Mouse (Mus musculus) kidney, adult 9 months (tissue): ENCODE measurements around the gene Ankrd23.

Experiments used
- DNase-seq: peaks from one replicate; pipeline ENCODE4 v3.0.0; 2022

Ankrd23 gene

DNA sequence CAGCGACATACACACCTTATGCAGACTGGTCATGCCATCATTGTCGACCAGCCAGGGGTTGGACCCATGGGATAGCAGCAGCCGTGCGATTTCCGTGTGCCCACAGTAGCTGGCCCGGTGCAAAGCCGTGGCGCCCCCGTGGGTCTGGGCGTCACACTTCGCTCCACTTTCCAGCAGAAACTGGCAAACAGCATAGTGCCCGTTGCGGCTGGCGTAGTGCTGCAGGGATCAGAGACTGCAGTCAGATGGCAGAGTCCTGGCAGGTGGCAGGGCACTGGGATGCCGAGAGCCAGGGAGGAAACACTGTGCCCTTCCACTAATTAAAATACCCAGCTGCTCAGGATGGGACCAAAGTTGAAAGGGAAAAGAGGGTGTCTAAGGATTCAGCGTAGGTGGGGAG lies 5.2 kb upstream of the Ankrd23 start:
- no peak for DNase-seq

DNA sequence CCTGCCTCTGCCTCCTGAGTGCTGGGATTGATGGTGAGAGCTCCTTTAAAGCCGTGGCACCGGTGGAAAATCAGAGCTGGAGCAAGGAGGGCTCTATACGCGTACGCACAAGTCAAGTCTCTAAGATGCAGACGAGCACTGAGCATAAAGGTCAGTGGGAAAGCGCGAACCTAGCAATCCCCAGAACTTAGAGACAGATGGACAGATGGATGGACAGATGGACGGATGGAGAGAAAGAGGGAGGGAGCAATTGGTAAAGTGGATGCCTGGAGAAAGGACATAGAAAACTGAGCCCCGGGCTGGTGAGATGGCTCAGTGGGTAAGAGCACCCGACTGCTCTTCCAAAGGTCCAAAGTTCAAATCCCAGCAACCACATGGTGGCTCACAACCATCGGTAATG lies 4.1 kb upstream of the Ankrd23 start:
- DNase-seq, result no peak

DNA sequence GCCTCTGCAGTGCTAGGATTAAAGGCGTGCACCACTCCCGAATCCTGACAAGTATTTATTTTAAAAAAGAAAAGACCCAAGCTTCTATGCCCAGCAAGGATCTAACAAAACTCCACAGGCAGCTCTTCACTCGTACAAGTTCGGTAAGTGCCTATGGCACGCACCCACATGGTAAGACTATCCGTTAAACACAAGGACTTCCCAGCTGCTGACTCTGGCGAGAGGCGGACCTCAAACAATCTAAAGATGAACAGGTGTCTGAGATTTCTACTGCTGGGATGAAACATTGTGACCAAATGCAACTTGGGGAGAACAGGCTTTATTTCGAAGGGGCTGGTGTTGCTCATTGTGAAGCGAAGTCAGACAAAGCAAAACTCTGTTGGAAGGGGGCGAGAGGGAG lies 3.4 kb upstream of the Ankrd23 start:
- no peak for DNase-seq

DNA sequence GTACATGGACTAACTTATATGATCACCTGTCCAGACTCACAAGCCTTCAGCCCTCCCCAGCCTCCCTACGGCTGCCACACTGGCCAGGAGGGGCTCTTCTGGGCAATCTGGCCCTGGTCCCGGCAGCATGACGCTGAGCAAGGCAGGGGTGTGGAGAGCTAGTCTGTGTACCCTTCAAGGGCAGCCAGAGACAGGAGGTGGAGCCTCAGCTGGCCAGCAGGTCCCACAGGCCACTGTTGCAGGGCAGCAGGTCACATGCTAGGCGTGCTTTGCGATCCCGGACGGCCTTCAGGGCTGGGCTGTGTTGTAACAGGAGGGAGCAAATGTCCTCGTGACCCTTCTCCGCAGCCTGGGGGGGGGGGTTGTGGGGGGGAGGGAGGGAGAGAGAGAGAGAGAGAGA lies 2.5 kb upstream of the Ankrd23 start, which contains the start of gene Gm42417:
Gene Gm42417, minus strand, starts transcription at position 244 of the 400 bp plus-strand sequence.
- peak; percentile 94 for DNase-seq

DNA sequence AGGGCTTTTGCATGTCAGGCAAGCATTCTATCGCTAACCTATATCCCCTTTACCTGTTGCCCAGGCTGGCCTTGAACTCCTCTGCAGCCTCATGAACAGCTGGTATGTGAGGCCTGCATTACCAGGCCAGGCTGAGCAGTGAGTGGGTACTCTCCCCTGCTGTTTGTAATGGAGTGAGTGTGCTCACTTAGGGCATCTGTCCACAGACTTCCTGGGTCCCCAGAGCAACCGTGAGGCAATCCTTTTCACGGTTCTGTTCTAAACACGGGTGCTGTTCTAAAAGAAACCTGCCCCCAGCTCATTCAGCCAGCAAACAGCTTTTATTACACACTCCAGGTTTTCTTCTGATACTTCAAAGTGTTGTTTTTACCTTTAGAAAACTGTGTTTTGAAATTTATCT lies 2.0 kb upstream of the Ankrd23 start:
- no peak for DNase-seq

DNA sequence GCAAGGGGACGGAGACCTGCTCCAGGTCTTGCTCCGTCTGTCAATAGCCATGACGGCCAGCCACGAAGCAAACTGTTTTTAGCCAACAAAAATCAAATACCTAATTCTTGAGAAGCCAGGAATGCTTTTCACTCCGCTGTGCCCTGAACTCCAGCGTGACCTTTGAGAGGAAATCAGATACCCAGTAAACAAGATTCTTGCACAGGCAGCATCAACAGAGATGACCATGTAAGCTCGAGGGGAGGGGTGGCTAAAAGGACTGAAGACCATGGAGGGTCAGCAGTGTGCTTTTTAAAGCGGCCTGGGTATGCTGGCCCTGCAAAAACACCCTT lies 320 bp downstream of the Ankrd23 start:
- no peak for DNase-seq

DNA sequence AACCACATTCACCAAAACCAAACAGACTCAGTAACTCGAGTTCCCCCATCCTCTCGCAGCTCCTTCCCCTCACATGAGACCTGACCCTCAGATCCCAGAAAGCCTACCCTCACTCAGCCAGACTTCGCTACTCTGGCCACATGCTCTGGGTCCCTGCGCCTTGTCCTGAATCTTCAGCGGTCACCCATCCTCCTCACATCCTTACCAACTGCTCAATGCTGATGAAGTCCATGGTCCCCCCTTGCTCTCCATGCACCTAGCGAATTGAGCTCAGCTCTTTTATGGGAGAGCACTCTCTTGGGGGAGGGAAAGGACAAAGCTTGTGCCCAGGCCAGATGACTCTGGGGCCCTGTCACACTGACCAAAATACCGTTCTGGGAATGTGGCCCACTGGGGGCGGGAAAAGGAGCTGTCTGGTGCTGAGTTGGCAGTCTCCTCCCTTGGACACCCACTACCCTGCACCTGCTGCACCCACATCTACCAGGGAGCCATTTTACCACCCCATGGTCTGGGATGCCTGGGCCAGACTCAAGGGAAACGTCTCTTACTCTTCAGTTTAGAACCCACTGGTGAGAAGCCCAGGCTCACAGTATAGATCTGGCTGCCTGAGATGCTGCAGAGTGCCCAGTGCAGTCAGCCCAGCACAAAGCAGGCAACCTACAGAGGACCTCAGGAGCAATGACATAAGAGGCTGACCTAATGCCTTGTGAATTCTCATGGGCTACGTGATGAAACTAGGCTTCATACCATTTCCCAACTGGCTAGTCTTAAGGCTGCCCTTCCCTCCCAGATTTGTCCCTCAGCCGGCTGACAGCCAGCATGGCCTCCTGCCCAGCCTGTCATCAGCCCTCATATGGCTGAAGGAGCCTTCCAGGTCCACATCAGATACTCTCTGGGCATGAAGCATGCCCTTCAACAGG lies 946 bp downstream of the Ankrd23 start:
- DNase-seq, result no peak

DNA sequence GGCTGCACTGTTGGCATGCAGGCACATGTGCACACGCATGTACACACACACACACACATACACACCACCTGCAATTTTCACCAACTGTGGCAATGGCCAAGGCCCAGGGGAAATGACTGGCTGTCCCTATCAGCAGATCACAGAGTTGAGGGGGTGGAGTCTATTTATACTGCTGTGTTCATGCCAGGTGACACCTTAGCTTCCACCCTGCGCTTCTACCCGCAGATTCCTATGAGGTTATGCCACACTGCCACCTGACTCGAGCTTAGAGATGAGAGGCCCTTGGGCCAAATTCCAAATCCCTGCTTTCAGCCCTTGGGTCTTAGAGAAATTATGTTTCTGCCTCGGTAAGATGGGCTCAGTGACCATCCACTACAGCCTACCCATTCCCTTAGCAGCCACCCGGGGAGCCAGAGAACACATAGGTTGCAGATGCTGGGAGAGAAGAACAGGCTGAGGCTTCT lies 2.1 kb downstream of the Ankrd23 start:
- DNase-seq, result no peak

DNA sequence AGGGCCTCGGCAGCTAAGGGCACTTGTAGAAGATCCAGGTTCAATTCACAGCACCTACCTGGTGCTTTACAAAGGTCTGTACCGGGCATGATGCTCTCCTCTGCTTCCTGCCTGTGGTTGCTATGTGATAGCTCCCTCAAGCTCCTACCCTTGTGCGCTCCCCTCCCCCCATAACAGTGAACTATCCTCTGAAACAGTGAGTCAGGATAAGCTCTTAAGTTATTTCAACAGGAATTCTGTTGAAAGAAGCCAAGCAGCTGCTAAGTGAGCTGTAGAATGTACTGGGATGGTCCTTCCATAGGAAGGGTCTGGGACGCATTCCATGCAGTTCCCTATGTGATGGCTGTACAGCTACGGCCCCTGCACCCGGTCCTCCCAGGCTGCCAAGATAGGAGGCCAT lies 3.1 kb downstream of the Ankrd23 start:
- no peak for DNase-seq

DNA sequence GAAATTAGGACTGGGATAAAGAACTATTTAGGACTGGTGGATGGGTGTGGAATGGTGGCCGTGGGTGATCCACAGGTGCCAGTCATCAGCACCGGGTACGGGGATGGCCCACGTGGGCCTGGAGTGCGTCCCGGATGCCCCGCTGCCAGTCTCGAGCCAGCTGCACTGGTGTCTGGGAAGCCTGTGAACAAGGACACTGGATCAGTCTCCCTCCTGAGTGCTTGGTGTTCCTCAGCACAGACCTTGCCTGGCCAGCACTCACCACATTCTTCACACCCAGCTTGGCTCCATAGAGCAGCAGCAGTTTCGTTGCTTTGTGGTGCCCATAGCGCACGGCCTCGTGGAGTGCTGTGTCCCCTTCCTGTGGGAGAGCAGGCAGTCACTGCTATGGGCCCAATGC lies 5.2 kb downstream of the Ankrd23 start:
- DNase-seq, result no peak

DNA sequence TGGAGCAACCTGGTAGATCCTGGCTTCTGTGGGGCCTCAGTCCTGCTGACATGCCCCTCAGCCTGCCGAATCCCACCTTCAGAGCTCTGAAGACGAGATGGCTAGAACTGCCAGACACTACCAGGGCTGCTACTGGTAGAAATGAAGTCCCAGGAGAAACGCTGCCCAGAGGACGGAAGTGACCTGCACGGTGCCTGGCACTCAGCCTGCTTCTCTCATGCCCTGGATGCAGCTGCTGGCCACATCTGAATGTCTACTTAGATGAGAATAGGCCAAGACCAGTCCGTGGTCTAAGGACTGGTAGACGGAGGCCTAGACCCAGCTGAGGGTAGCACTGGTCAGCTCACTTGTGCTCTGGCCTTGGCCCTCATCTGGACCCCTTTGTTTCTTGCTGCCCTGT lies 5.7 kb downstream of the Ankrd23 start:
- no peak for DNase-seq

DNA sequence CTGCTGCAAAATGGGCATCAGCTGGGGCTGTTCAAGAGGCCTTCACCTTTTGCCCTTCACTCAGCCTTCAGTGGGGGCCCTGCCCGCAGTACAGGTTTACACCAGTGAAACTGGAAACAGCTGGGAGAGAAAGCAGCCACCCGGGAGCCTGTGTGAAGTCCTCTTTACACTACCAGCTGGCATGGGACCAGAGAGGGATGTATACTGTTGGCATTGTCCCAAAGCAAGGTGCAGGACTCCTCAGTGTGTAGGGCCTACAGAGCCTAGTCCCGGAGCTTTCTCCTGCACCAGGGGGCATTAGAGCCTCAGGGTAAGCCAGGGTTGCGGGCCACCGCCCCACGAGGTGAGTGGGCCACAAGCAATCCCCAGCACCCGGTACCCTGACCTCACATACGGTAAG lies 6.2 kb downstream of the Ankrd23 start:
- no peak for DNase-seq

DNA sequence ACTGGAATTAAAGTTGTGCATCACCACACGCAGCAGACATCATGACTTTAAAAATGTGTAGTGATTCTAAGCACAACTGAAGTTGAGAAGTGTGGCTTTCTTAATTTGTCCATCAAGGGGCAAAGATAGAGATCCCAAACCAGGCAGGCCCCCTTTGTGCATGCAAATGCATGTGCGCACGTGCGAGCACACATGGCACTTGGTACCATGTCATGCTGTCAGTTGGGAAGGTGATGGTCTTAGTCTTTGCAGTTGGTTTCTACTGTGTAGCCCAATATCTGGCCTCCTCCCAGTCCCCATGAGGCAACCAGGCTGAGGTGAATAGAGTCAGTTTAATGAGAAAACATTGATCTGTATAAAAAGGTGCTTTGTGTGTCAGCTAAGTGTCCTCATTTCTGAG lies 6.8 kb downstream of the Ankrd23 start:
- no peak for DNase-seq

DNA sequence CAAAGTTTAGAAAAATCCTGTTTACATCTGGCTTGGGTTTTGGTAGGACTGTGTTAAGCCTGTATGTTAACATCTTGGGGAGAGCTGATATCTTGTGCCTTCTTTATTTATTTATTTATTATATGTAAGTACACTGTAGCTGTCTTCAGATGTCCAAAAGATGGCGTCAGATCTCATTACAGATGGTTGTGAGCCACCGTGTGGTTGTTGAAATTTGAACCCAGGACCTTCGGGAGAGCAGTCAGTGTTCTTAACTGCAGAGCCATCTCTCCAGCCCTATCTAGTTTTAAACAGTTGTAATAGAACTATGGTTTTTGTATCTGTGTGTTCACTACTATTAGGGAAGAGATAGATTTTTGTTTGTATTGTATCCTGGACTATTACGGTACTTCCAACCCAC lies 7.4 kb downstream of the Ankrd23 start:
- DNase-seq, result no peak

DNA sequence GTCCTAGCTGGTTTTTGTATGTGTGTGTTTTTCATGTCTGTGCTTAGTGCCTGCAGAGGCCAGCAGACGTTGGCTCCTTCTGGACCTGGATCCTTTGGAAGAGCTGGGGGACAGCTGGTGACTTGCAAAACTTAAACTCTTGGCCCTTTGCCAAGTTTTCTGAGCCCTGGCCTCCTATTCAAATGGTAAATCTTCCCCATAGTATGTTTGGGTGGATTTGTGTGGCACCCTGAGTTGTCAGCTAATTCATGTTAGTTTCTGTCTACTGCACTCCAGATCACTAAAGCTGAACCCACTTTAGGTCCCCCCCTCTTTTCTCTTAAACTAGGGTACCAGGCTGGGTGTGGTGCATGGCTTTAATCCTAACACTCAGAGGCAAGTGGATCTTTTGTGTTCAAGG lies 8.3 kb downstream of the Ankrd23 start:
- no peak for DNase-seq

DNA sequence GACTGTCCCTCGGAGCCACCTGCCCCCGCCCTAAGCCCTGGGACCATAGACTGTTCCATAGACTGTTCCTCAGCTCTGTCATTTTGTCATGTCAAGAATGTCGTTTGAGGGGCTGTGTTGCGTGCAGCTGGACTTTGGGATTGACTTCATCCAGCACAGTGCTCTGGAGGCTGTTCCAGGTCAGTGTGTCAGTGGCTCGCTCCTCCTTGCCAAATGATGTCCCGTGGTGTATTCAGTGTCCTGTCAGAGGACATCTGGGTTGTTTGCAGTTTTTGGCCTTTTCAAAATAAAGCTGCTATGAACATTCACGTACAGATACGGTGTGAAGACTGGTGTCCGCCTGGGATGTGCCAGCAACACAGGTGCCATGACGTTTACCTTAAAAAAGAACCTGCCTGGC lies 9.8 kb downstream of the Ankrd23 start:
- no peak for DNase-seq

DNA sequence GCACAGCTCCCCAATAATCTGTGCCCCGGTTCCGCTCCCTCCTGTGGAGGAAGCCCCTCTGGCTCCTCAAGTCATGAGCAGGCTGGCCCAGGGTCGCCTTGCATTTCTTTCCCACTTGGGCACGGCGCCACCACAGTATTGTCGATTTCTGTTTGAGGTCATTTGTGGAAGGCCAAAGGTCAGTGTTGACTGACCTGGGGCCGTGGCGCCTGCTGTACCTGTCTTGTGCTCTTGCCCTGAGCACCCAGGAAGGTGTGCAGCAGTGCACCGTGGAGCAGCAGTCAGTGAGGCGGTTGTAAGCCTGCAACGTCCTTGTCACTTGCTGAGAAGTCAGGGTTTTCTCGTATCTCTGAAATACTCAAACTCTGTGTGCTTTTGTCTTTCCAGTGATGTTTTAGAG lies 10.9 kb downstream of the Ankrd23 start:
- no peak for DNase-seq

DNA sequence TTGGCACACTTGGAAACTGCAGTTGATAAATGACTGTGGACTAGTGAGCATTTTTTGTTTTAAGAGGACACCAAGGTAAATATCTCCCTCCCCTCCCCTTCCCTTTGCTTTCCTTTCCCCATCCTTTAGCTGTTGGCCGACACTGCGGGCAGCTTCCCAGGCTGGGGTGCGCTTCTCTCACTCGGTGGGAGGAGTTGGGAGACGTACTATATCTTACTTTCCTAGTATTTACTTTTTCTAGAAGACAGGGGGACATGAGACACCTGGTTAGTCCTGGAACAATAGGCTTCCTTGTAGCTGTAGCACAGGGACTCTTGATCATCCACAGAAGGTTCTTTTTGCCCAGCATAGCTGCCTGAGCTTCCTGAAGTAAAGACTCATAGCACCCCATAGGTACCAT lies 12.6 kb downstream of the Ankrd23 start:
- DNase-seq, result no peak

DNA sequence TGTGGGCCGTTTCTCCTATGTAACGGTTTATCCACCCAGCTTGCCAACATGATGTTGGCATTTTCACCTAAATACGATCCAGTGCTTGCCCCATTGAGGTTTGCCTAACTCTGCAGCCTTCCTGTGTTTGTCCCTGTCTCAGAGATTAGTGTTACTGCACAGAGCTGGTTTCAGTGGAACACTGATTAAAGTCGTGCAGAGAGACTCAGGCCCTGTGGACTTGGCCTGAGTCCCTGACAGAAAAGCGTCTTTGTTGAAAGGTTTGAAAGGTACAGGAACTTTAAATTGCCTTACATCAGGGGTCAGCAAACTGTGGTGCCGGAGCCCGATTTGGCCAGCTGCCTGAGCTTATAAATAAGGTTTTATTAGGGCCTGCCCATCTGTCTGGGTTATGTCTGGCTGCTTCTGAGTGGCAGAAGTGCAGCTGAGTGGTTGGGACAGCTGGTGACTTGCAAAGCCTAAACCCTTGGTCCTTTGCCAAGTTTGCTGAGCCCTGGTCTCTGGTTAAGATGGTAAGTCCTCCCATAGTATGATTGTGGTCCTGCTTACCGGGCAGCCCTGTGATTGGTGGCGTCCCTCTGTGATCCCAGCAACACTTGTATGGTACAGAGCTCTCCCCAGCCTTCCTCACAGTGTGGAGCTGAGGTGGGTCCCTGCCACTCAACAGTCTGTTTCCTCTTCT lies 13.2 kb downstream of the Ankrd23 start:
- DNase-seq, result no peak

DNA sequence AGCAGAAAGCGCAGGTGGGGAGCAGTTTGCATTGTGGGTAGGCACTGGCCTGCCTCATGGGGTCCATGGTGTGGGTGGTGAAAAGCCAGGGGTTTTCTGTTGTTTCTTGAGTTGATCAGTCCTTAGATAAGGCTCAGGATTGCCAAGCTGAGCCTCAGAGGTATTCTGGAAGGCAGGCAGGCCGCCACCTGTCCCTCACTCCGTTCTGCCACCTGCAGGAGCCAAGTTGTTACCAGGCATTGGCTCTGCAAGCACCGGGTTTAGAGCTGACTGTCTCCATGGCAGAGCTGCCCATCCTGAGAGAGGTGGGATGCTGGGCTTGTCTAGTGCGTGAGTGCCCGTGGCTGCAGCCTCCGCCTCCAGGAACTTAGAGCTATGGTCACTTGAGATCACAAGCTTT lies 14.5 kb downstream of the Ankrd23 start:
- no peak for DNase-seq

DNA sequence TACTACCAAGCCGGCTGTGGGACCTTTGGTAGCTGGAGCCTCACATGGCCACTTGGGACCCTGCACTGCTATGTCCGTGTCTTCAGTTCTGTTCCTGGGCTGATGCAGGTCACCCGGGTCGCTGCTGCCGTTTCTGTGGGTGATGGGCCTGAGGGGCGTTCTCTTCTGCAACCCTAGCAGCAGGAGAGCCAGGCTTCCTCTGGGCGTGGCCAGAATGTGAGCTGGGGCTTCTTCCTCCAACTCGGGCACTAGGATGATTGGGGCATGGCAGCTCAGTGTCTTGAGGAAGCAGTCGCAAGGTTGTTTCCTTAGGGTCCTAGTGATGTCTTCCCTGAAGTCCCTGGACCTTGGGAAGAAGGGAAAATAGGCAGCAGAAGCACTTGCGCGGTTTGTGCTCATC lies 17.1 kb downstream of the Ankrd23 start:
- DNase-seq, result no peak

DNA sequence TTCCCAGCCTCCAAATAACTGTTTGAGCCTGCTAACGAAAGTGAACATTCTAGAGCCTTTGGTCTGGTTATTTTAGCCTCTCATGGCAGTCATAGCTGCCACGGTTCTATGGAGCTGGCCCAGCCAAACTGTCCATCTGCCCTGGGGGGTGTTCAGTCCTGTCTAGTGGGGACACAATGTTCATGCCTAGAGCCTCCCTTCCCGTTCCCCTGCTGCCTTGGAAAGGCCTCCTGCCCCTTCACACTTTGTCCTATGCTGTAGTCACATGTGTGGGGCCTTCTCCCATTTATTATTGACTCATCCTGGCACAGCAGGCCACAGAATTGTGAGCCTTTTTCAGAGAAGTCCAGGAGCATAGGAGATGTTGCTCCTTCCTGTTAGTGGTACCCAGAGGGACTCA lies 18.4 kb downstream of the Ankrd23 start:
- no peak for DNase-seq

DNA sequence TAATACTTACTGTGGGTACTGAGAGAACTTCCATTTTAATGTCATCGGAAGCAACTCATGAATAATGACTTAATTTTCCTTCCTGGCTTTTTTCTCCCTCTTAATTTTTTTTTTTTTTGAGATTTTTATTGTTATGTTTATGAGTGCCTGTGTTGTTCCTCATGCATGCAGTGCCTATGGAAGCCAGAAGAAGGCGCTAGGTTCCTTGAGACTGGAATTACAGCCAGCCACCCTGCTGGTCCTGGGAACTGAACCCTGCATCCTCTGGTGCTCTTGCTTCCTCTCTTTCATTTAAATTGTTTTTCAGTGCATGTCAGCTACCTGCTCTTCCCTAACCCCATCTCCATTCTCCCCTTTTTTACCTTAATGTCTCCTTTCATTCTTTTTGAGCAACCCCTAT lies 23.0 kb downstream of the Ankrd23 start:
- peak; percentile 46 for DNase-seq

DNA sequence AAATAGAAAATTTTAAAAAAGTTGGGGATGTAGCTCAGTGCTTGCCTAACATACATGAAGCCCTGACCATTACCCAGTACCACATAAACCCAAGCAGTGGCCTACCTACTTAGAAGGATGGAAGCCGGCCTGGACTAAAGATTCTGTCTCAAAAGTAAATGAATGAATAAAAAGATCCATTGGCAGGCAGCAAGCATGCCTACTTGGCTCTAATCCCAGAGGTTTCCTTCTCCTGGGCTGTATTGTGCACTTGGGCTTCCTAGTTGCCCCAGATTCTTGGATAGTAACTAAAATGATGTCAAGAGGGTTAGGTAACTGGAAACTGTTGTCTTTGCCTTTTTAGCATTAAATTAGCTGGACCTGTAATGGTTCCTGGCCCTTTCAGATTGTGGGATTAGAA lies 23.4 kb downstream of the Ankrd23 start:
- DNase-seq, result peak; percentile 61

DNA sequence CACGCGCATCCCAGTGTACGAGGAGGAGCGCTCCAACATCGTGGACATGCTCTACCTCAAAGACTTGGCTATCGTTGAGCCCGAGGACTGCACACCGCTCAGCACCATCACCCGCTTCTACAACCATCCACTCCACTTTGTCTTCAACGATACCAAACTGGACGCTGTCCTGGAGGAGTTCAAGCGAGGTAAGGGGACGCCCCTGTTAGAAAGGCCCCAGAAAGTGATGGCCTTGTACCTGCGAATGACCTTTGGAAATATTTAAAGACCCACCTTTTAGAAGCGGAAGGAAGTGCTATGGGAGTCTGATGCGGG lies 23.8 kb downstream of the Ankrd23 start:
- DNase-seq, result no peak
